Mouse (Mus musculus): ENCODE results near the gene Ripor2. TPM values are rescaled to one million over a fixed set of nuclear protein-coding genes. Genes with fewer than 3 reads are reported as not detected.
A peak's percentile ranks its signal among the peaks of the same experiment; 100 is the strongest.

Gene Ripor2
- polyA plus RNA-seq, 1 experiment: 41.4 TPM

- TF ChIP-seq CTCF (IDR thresholded peaks at IDR 0.05; ENCODE audit: control insufficient read depth, insufficient read depth, low read length) (no peak), POLR2A (IDR thresholded peaks at IDR 0.05; ENCODE audit: borderline replicate concordance, control insufficient read depth, low read depth, low read length) (no peak)
- H3K4me3 ChIP-seq (replicated peaks; ENCODE audit: control insufficient read depth, low read depth, low read length): no peak overlapping the region
- H3K27ac ChIP-seq (ENCODE audit: control insufficient read depth, insufficient read depth, low read depth, low read length, poor library complexity): no peak overlapping the region
- H3K4me1 ChIP-seq (ENCODE audit: control insufficient read depth, insufficient read depth, low read length): no peaks in the 10 kb centered on the region; the same call in 1 of the 2 replicates
- 41% methylated on average over 2 of the region's 2 CpGs for WGBS
These were observed 11.3 kb upstream of the Ripor2 start for GRCm38 (mm10) chr13:24570716-24571115.

GRCm38 (mm10) chr13:24571906-24572305 is 10.1 kb upstream of the Ripor2 start:
- Histone ChIP-seq H3K4me3 (replicated peaks; ENCODE audit: control insufficient read depth, low read depth, low read length) (no peak overlapping the region), H3K4me1 (ENCODE audit: control insufficient read depth, insufficient read depth, low read length) (no peaks in the 10 kb centered on the region; the same call in 1 of the 2 replicates), H3K27ac (ENCODE audit: control insufficient read depth, insufficient read depth, low read depth, low read length, poor library complexity) (no peak overlapping the region)
- TF ChIP-seq POLR2A (IDR thresholded peaks at IDR 0.05; ENCODE audit: borderline replicate concordance, control insufficient read depth, low read depth, low read length) (no peak), CTCF (IDR thresholded peaks at IDR 0.05; ENCODE audit: control insufficient read depth, insufficient read depth, low read length) (no peak)
- WGBS: 85% methylated on average over 6 of the region's 6 CpGs

- 72% methylated on average over 3 of the region's 3 CpGs for WGBS
- H3K4me1 ChIP-seq (ENCODE audit: control insufficient read depth, insufficient read depth, low read length): no peaks in the 10 kb centered on the region; the same call in 1 of the 2 replicates
- H3K27ac ChIP-seq (ENCODE audit: control insufficient read depth, insufficient read depth, low read depth, low read length, poor library complexity): no peak overlapping the region
- no peak overlapping the region for H3K4me3 ChIP-seq (replicated peaks; ENCODE audit: control insufficient read depth, low read depth, low read length)
- TF ChIP-seq CTCF (IDR thresholded peaks at IDR 0.05; ENCODE audit: control insufficient read depth, insufficient read depth, low read length): no peak
- TF ChIP-seq POLR2A (IDR thresholded peaks at IDR 0.05; ENCODE audit: borderline replicate concordance, control insufficient read depth, low read depth, low read length): no peak
These were observed 6.9 kb upstream of the Ripor2 start for GRCm38 (mm10) chr13:24575126-24575525.

- no peak for TF ChIP-seq CTCF (IDR thresholded peaks at IDR 0.05; ENCODE audit: control insufficient read depth, insufficient read depth, low read length)
- TF ChIP-seq POLR2A (IDR thresholded peaks at IDR 0.05; ENCODE audit: borderline replicate concordance, control insufficient read depth, low read depth, low read length): no peak
- peaks cover 3% of the 10 kb centered on the region; the same call in 1 of the 2 replicates for H3K4me1 ChIP-seq (ENCODE audit: control insufficient read depth, insufficient read depth, low read length)
- H3K27ac ChIP-seq (ENCODE audit: control insufficient read depth, insufficient read depth, low read depth, low read length, poor library complexity): no peak overlapping the region
- H3K4me3 ChIP-seq (replicated peaks; ENCODE audit: control insufficient read depth, low read depth, low read length): no peak overlapping the region
- 66% methylated on average over 11 of the region's 11 CpGs for whole genome bisulfite sequencing
These were observed 5.5 kb upstream of the Ripor2 start for GRCm38 (mm10) chr13:24576338-24577119.

- no peak overlapping the region for H3K27ac ChIP-seq (ENCODE audit: control insufficient read depth, insufficient read depth, low read depth, low read length, poor library complexity)
These were observed 3.7 kb upstream of the Ripor2 start for GRCm38 (mm10) chr13:24578317-24578716.

GRCm38 (mm10) chr13:24580759-24581158 is 1.2 kb upstream of the Ripor2 start:
- Histone ChIP-seq H3K4me3 (replicated peaks; ENCODE audit: control insufficient read depth, low read depth, low read length) (no peak overlapping the region), H3K4me1 (ENCODE audit: control insufficient read depth, insufficient read depth, low read length) (peaks cover 3% of the 10 kb centered on the region; the same call in 1 of the 2 replicates), H3K27ac (ENCODE audit: control insufficient read depth, insufficient read depth, low read depth, low read length, poor library complexity) (peak overlapping the region; percentile 22; the same call in 1 of the 2 replicates)
- no peak for TF ChIP-seq CTCF (IDR thresholded peaks at IDR 0.05; ENCODE audit: control insufficient read depth, insufficient read depth, low read length)
- no peak for TF ChIP-seq POLR2A (IDR thresholded peaks at IDR 0.05; ENCODE audit: borderline replicate concordance, control insufficient read depth, low read depth, low read length)
- 60% methylated on average over 8 of the region's 8 CpGs for WGBS

More at GRCm38 (mm10) chr13:24578317-24578716, 3.7 kb upstream of the Ripor2 start:
- no peak overlapping the region for H3K4me3 ChIP-seq (replicated peaks; ENCODE audit: control insufficient read depth, low read depth, low read length)
- no peak for TF ChIP-seq CTCF (IDR thresholded peaks at IDR 0.05; ENCODE audit: control insufficient read depth, insufficient read depth, low read length)
- no peak for TF ChIP-seq POLR2A (IDR thresholded peaks at IDR 0.05; ENCODE audit: borderline replicate concordance, control insufficient read depth, low read depth, low read length)
- peaks cover 3% of the 10 kb centered on the region; the same call in 1 of the 2 replicates for H3K4me1 ChIP-seq (ENCODE audit: control insufficient read depth, insufficient read depth, low read length)

GRCm38 (mm10) chr13:24584403-24584802 is 2.4 kb downstream of the Ripor2 start:
- 85% methylated on average over 5 of the region's 5 CpGs for WGBS
- Histone ChIP-seq H3K4me3 (replicated peaks; ENCODE audit: control insufficient read depth, low read depth, low read length) (no peak overlapping the region), H3K4me1 (ENCODE audit: control insufficient read depth, insufficient read depth, low read length) (peaks cover 3% of the 10 kb centered on the region; the same call in 1 of the 2 replicates), H3K27ac (ENCODE audit: control insufficient read depth, insufficient read depth, low read depth, low read length, poor library complexity) (no peak overlapping the region)
- TF ChIP-seq POLR2A (IDR thresholded peaks at IDR 0.05; ENCODE audit: borderline replicate concordance, control insufficient read depth, low read depth, low read length): no peak
- TF ChIP-seq CTCF (IDR thresholded peaks at IDR 0.05; ENCODE audit: control insufficient read depth, insufficient read depth, low read length): no peak

GRCm38 (mm10) chr13:24584841-24585240 is 2.9 kb downstream of the Ripor2 start:
- Histone ChIP-seq H3K4me1 (ENCODE audit: control insufficient read depth, insufficient read depth, low read length) (peaks cover 3% of the 10 kb centered on the region; the same call in 1 of the 2 replicates), H3K4me3 (replicated peaks; ENCODE audit: control insufficient read depth, low read depth, low read length) (no peak overlapping the region), H3K27ac (ENCODE audit: control insufficient read depth, insufficient read depth, low read depth, low read length, poor library complexity) (no peak overlapping the region)
- TF ChIP-seq CTCF (IDR thresholded peaks at IDR 0.05; ENCODE audit: control insufficient read depth, insufficient read depth, low read length) (no peak), POLR2A (IDR thresholded peaks at IDR 0.05; ENCODE audit: borderline replicate concordance, control insufficient read depth, low read depth, low read length) (no peak)
- 84% methylated on average over 6 of the region's 6 CpGs for WGBS

All from bone marrow, adult 2 months (tissue).